Mouse (Mus musculus): ENCODE results near the gene Tecta. TPM values are rescaled to one million over a fixed set of nuclear protein-coding genes. Genes with fewer than 3 reads are reported as not detected.

Tecta gene
- polyA plus RNA-seq (2014; fragmentation: Illumina TruSeq; extraction: RNeasy Lipid Tissue Mini Kit (QIAGEN cat#74804); ENCODE audit: low read depth, low replicate concordance), result 31.8 TPM

GRCm38 (mm10) chr9:42399829-42400228, at the start of gene Tecta:
Tecta (minus strand) TSS chr9:42399929.

Other genes with a start within 250 kb of the Tecta start
- gene Sc5d, start 135.7 kb downstream of the Tecta start, polyA plus RNA-seq (2014; fragmentation: Illumina TruSeq; extraction: RNeasy Lipid Tissue Mini Kit (QIAGEN cat#74804); ENCODE audit: low read depth, low replicate concordance), result 52.0 TPM
- 14.6 TPM for gene Tbcel, start 107.9 kb upstream of the Tecta start, polyA plus RNA-seq (2014; fragmentation: Illumina TruSeq; extraction: RNeasy Lipid Tissue Mini Kit (QIAGEN cat#74804); ENCODE audit: low read depth, low replicate concordance)

Measured in adipose tissue, adult 10 weeks (tissue).